Mouse (Mus musculus): ENCODE measurements around the gene Erbb4.

DNA sequence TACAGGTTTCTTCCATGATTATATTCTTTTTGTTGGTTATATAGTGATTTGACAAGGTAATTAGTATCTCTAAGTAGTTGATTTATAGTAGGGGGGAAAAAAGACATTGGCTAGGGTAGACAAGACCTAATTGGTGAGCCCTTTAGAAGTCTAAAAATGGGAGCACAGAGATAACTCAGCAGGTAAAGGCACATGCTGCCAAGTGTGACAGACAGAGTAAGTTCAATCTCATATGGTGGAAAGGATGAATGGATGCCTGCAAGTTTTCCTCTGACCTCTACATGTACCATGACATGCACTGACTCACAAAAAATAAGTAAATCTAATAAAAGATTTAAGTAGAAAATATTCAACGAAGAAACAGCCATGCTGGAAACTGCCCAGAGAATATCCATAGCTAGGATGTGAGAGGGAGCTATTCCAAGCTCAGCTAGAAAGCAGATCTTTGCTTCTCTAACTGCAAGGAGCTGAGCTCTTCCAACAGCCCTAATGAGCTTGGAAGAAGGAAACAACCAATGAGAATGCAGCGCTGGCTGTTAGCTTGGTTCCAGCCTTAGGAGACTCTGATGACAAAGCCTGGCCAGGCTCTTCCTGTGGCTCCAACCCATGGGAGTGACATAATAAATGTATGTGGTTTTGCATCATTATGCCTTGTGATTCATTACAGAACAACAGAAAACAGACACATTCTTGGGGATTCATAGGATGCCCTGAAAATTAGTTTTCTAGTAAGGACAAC lies 277.2 kb downstream of the Erbb4 start:
- no peak for TF ChIP-seq POLR2A (IDR thresholded peaks at IDR 0.05; ENCODE audit: borderline replicate concordance, extremely low read depth, low read depth, low read length)
- TF ChIP-seq CTCF (IDR thresholded peaks at IDR 0.05; ENCODE audit: insufficient read depth, low read length) = no peak
